Mouse (Mus musculus) right cerebral cortex, adult 2 months (tissue): ENCODE measurements around the gene Gm30302.
"Not testable (repeated sequence)": the region's sequence is repeated elsewhere in the genome, so short reads cannot be mapped to it uniquely, and the experiment has no call there.

Experiments used
- DNase-seq, 2 experiments: peaks; one replicate each; pipeline ENCODE4 v3.0.0; 2021 to 2022; ENCODE audit warnings: low spot score in 2 of 2

Gm30302 gene

DNA sequence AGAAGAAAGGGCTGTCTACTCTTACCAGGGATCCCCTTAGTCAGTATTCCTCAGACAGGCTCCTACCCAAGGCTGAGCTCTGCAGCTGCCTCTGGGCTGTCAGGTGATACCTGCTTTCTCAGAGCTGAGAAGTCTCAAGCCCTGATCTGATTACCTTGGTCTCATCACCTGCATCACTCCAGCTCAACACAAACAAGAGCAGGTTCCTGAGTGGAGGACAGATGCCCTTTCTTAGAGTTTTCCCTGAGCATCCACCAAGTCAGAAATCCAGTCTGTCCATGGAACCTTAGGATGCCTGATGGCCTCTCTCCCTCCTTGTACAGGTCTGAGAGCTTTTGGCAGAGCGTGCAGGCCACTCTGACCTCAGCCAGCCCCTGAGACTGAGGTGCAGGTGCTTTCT is at the start of gene Gm30302:
TSS of gene Gm30302 (minus strand) at position 101 of the 400 bp plus-strand sequence.
- DNase-seq: no peak

- no peak for DNase-seq
Measured at GRCm38 (mm10) chr13:49846751-49847150, 48.0 kb upstream of the Gm30302 start.

GRCm38 (mm10) chr13:49846141-49846540 is 47.3 kb upstream of the Gm30302 start:
- no peak for DNase-seq

- DNase-seq: no peak
Measured at GRCm38 (mm10) chr13:49845663-49846062, 46.9 kb upstream of the Gm30302 start.

DNA sequence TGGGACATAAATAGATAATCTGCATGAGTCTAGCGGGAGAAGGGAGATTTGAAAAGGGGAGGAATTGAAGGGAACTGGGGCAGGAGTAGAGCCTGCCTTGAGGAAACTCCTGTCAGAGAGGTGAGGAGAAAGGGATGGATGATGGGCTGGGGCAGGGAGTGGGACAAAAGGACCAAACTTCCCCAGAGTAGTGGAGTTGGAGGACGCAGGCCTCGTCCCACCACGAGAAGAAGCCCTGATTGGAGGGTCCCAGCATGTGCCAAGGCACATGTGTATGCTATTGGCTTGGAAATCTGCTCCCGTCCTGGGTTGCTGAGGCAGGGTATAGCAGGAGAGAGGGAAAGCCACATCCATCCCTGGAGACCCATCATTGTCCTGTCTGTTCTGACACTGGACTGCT is 45.3 kb upstream of the Gm30302 start:
- DNase-seq: no peak

DNA sequence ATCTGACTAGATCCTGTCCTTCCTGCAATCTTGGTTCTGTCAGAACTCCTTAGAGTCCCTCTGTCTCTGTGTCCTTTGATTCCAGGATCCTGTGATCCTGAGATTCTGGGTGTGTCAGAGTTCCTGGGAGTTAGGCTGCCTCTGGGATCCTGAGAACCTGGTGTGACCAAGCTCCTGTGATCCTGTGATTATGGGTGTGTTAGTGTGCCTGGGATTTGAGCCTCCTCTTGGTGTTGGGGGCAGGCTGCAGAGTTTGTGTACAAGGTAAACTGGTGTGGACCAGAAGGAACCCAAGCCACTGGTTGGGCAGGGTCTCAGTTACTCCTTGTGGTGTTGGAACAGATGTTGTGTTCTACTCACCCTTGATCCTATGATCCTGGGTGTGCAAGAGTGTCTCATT is 42.4 kb upstream of the Gm30302 start:
- DNase-seq: no peak

DNA sequence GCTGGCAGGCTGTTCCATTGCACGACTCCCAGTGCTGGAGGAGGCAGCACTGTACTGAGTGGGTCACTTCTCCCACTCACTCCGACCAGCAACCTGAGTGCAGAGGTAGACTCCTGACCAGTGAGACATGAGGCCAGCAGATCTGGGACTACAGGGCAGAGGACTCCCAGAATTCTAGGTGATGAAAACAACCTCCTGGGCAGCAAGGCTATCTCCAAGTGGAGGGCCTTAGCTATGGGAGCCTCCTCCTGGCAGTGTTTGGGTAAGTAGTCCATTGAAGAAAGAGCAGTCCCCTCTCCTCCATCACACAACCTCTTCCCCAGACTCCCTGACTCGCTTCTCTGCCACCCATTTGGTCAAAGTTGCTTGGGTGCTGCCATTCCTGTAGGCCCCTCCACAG is 31.6 kb upstream of the Gm30302 start:
- DNase-seq: no peak

GRCm38 (mm10) chr13:49825300-49825699 is 26.5 kb upstream of the Gm30302 start:
- DNase-seq: no peak

GRCm38 (mm10) chr13:49814958-49815357 is 16.2 kb upstream of the Gm30302 start:
- no peak for DNase-seq

- no peak for DNase-seq
Measured at GRCm38 (mm10) chr13:49814420-49814819, 15.6 kb upstream of the Gm30302 start.

- DNase-seq: no peak
Measured at GRCm38 (mm10) chr13:49807146-49807545, 8.3 kb upstream of the Gm30302 start.

DNA sequence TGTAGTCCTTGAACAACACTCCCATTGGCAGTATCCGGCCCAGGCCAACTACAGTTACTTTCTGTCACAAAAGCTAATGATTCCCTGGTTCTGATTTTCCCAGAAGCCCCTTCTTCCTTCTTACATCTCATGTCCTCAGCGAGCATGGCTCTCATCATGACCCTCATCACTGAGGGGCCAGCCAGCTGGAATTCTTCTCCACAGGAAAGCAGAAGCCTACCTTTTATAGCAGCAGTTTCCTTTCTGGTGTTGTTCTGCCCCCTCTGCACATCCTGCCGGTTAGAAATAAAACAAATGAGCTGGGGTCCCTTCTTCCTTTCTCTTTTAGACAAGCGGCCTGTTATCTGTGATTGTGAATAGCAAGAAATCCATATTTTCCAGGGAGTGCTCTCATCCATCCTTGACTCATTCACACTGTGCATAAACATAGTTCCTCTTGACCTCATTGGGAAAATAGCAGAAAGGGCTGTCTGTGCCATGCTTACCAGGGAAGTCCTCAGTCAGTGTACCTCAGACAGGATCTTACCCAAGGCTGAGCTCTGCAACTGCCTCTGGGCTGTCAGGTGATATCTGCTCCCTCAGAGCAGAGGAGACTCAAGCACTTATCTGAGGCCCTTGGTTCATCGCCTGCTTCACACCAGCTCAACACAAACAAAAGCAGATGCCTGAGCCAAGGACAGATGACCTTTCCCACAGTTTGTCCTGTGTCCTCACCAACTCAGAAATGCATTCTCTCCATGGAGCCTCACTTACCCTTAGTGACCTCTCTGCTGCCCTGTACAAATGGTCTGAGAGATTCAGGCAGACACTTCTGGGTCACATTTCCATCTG is 10.0 kb downstream of the Gm30302 start:
- no peak for DNase-seq

- no peak for DNase-seq
Measured at GRCm38 (mm10) chr13:49783899-49784298, 14.9 kb downstream of the Gm30302 start.

DNA sequence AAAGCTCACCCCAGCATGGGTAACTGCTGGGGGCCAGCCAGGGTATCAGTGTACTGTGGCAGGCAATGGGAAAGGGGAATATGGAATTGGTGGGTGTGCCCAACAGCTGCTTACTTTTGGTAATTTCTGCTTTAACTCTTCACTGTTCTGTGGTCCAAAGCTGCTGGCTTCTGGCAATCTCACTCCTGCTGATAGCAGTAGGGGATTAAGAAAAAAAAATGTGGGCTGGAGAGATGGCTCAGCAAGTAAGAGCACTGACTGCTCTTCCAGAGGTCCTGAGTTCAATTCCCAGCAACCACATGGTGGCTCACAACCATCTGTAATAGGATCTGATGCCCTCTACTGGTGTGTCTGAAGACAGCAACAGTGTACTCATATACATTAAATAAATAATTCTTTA is 27.3 kb downstream of the Gm30302 start:
- not testable (repeated sequence) for DNase-seq

- no peak for DNase-seq
Measured at GRCm38 (mm10) chr13:49769111-49769510, 29.7 kb downstream of the Gm30302 start.

DNA sequence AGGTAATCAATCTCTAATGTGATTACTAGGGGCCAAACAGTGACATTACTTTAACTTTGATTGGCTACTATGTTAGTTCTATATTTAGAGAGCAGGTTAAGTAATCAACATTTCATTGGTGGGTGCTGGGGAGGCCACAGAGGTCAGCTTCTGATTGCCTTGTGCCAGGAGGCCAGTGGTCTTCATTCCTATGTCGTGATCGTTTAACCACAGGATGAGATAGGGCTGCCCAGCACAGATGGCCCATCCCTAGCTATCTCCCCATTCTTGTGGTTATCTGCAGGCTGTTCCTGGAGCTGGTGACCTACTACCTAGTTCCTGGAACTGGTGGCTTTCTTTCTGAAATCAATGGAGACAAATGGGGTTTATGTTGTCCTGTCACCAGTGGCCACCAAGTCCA is 30.8 kb downstream of the Gm30302 start:
- no peak for DNase-seq

GRCm38 (mm10) chr13:49766269-49766668 is 32.5 kb downstream of the Gm30302 start:
- DNase-seq: no peak

DNA sequence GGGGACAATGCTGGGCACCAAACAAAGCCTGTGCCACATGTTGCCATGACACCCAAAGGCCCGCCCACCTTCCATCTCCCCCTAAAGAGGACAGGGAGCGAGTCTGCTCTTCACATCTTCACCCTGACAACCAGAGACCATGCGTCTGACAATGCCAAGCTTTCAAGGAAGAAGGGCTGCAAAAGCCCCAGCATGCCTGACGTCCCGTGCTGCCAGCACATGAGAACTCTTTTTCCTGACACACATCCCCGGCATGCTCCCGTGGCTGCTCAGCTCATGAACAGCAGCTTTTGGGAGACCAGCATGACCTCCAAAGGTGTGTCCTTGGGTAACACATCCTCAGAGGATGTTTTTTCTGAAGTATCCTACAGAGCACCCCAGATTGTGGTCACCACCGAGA is 33.5 kb downstream of the Gm30302 start:
- DNase-seq: no peak

- no peak for DNase-seq
Measured at GRCm38 (mm10) chr13:49762208-49762607, 36.6 kb downstream of the Gm30302 start.

GRCm38 (mm10) chr13:49760675-49761074 is 38.1 kb downstream of the Gm30302 start:
- no peak for DNase-seq

DNA sequence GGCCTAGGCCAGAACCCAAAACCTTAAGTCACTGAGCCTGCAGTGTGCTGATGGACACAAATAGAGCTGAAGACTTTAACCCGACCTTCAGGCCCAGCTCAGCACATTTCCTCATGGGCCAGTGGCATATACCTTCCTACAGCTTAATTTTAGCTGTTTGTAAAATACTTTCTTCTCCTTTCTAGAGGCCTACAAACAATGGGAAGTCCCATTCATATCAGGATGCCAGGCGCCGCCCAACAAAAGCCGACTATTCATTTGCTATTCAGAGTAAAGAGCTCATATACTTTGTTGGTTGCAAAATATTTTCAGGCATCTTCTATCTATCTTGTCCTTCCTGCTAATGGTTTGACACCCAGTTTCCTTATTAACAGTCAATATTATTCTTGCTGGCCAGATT is 40.8 kb downstream of the Gm30302 start:
- no peak for DNase-seq

- no peak for DNase-seq
Measured at GRCm38 (mm10) chr13:49756591-49756990, 42.2 kb downstream of the Gm30302 start.

- DNase-seq: no peak
Measured at GRCm38 (mm10) chr13:49741285-49742040, 57.3 kb downstream of the Gm30302 start.
